In the genomic region with DNA sequence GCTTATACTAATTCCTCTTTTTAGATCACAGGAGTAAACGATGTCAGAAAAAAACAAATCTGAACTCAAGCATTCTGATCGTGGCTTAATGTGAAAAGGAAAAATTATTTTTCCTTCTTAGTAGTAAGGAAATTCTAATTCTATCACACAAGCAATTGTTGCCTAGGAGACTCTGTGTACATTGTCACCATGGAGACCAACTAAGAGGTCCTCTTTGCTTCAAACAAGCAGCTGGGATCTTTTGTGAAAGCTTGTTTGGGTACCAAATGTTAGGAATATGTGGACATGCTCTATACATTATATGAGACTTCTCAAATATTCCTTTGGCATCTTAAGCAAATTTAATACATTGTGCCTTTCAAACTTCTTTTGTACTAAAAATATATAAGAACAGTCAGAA, we compare ENCODE assay signal across 27 mouse cellular contexts.
DNase-seq lines count a peak whose midpoint lies in the region; ATAC-seq and TF ChIP-seq lines count a peak whose summit lies in the region.
"Had no signal": no experiment of that assay in that cellular context is flagged by ENCODE, and none has a peak within 500 bp of the region (broad histone marks: within the 10 kb centered on the region; RNA-seq: fewer than 3 reads in every experiment).

No protein-coding gene starts in this region.

- H3K36me3 ChIP-seq in hindbrain, postnatal 0 days (ENCODE audit: insufficient read depth, low read length), result no peaks in the 10 kb centered on the region
- H3K36me3 ChIP-seq in hindbrain, embryonic 16.5 days (ENCODE audit: control insufficient read depth, insufficient read depth, low read length), result no peaks in the 10 kb centered on the region
- H3K36me3 ChIP-seq: embryonic facial prominence, embryonic 15.5 days; heart, embryonic 10.5 days; intestine, embryonic 15.5 days; limb, embryonic 10.5 days; neural tube, embryonic 13.5 days; stomach, embryonic 15.5 days had no signal

- H3K27me3 ChIP-seq in hindbrain, postnatal 0 days (ENCODE audit: insufficient read depth, low read length), result no peaks in the 10 kb centered on the region
- no peaks in the 10 kb centered on the region for H3K27me3 ChIP-seq in hindbrain, embryonic 16.5 days (replicated peaks; ENCODE audit: control insufficient read depth, insufficient read depth, low read length)
- H3K27me3 ChIP-seq: embryonic facial prominence, embryonic 15.5 days; intestine, embryonic 15.5 days; neural tube, embryonic 13.5 days; stomach, embryonic 15.5 days had no signal

- DNase-seq in hindbrain, postnatal 0 days (ENCODE audit: low spot score), result peak; percentile 46
- peak; percentile 7 to 44 for DNase-seq in left cerebral cortex, postnatal 25 days (ENCODE audit: low spot score in 2 of 2)
- DNase-seq in left cerebral cortex, adult 8-10 months (ENCODE audit: low spot score in 2 of 2), result no peak
- peak; percentile 1 for DNase-seq in embryo, embryonic 11 days
- DNase-seq in telencephalon, adult 2 months (ENCODE audit: low read depth, low spot score), result peak; percentile 65
- DNase-seq in lung, postnatal 36 days, result no peak
- DNase-seq: adrenal gland, adult 2 months; cerebellum, adult 18-20 months; cerebellum, postnatal 14 days; gastrocnemius, postnatal 10 days; heart, postnatal 4 days; kidney, adult 8-10 months; kidney, postnatal 10 days; liver; thymus, adult 18-20 months; thymus, postnatal 4 days had no signal

- 54% methylated on average over 2 of the region's 2 CpGs for WGBS in hindbrain, postnatal 0 days
- WGBS in hindbrain, embryonic 16.5 days, result 53% methylated on average over 2 of the region's 2 CpGs

- no peak overlapping the region for H3K27ac ChIP-seq in hindbrain, postnatal 0 days
- no peak overlapping the region for H3K27ac ChIP-seq in hindbrain, embryonic 16.5 days (ENCODE audit: low read depth, low read length)
- H3K27ac ChIP-seq: embryonic facial prominence, embryonic 15.5 days; heart, embryonic 10.5 days; hindbrain, embryonic 14.5 days; intestine, embryonic 15.5 days; left cerebral cortex, adult 2 months; limb, embryonic 10.5 days; macrophage; neural tube, embryonic 13.5 days; stomach, embryonic 15.5 days had no signal

- H3K9ac ChIP-seq in hindbrain, postnatal 0 days (replicated peaks; ENCODE audit: low read length), result no peak overlapping the region
- H3K9ac ChIP-seq in hindbrain, embryonic 16.5 days (ENCODE audit: low read depth, low read length), result no peak overlapping the region
- H3K9ac ChIP-seq: embryonic facial prominence, embryonic 15.5 days; hindbrain, embryonic 14.5 days; intestine, embryonic 15.5 days; neural tube, embryonic 13.5 days; stomach, embryonic 15.5 days had no signal

- no peak for ATAC-seq in hindbrain, postnatal 0 days
- ATAC-seq in hindbrain, embryonic 16.5 days, result no peak
- ATAC-seq: intestine, embryonic 15.5 days had no signal

- H3K4me1 ChIP-seq in hindbrain, postnatal 0 days (ENCODE audit: insufficient read depth, low read length), result no peaks in the 10 kb centered on the region
- no peaks in the 10 kb centered on the region for H3K4me1 ChIP-seq in hindbrain, embryonic 16.5 days (ENCODE audit: control insufficient read depth, insufficient read depth, low read depth, low read length)
- H3K4me1 ChIP-seq: embryonic facial prominence, embryonic 15.5 days; heart, embryonic 10.5 days; intestine, embryonic 15.5 days; limb, embryonic 10.5 days; neural tube, embryonic 13.5 days; stomach, embryonic 15.5 days had no signal

- H3K4me3 ChIP-seq in hindbrain, postnatal 0 days (ENCODE audit: low read length), result no peak overlapping the region
- H3K4me3 ChIP-seq in hindbrain, embryonic 16.5 days (ENCODE audit: low read length), result no peak overlapping the region
- H3K4me3 ChIP-seq: embryonic facial prominence, embryonic 15.5 days; heart, embryonic 10.5 days; intestine, embryonic 15.5 days; left cerebral cortex, adult 2 months; limb, embryonic 10.5 days; myocyte; neural tube, embryonic 13.5 days; stomach, embryonic 15.5 days had no signal

- intact Hi-C loops in left cerebral cortex, postnatal 25 days (cut with DNase I), result no loop called here

- no peak for TF ChIP-seq CTCF in hindbrain, postnatal 0 days (IDR thresholded peaks at IDR 0.05; ENCODE audit: low read depth)

- no peak overlapping the region for H3K4me2 ChIP-seq in hindbrain, postnatal 0 days (ENCODE audit: low read depth, low read length)
- H3K4me2 ChIP-seq in hindbrain, embryonic 16.5 days (ENCODE audit: low read length), result no peak overlapping the region
- H3K4me2 ChIP-seq: embryonic facial prominence, embryonic 15.5 days; hindbrain, embryonic 14.5 days; intestine, embryonic 15.5 days; neural tube, embryonic 13.5 days; stomach, embryonic 15.5 days had no signal

- no peaks in the 10 kb centered on the region for H3K9me3 ChIP-seq in hindbrain, postnatal 0 days (ENCODE audit: low read length)
- H3K9me3 ChIP-seq in hindbrain, embryonic 16.5 days (ENCODE audit: control insufficient read depth, low read length), result no peaks in the 10 kb centered on the region
- H3K9me3 ChIP-seq: embryonic facial prominence, embryonic 15.5 days; heart, embryonic 10.5 days; intestine, embryonic 15.5 days; limb, embryonic 10.5 days; neural tube, embryonic 13.5 days; stomach, embryonic 15.5 days had no signal

Comparison
In these comparisons a context has a peak if more than half of its experiments do, and no peak if none do; other contexts are left out.
1. DNase-seq: peak in hindbrain, postnatal 0 days (single experiment), left cerebral cortex, postnatal 25 days (2 of 2), embryo, embryonic 11 days (single experiment) and telencephalon, adult 2 months (single experiment); none in left cerebral cortex, adult 8-10 months (0 of 2) and lung, postnatal 36 days (single experiment).